10 mouse cellular contexts compared by ENCODE assay signal in genomic region chr7:110779605-110780111, GRCm38 (mm10). TPM values are rescaled to one million over a fixed set of nuclear protein-coding genes. Genes with fewer than 3 reads are reported as not detected.
DNase-seq lines count a peak whose midpoint lies in the region; ATAC-seq and TF ChIP-seq lines count a peak whose summit lies in the region.
"Had no signal": no experiment of that assay in that cellular context is flagged by ENCODE, and none has a peak within 500 bp of the region (broad histone marks: within the 10 kb centered on the region; RNA-seq: fewer than 3 reads in every experiment).

No protein-coding gene starts in this region.

- H3K4me3 ChIP-seq in liver, embryonic 11.5 days (ENCODE audit: low read depth, low read length), result no peak overlapping the region
- H3K4me3 ChIP-seq in hindbrain, postnatal 0 days (ENCODE audit: low read length), result no peak overlapping the region
- no peak overlapping the region for H3K4me3 ChIP-seq in midbrain, embryonic 16.5 days (ENCODE audit: low read depth, low read length)

- H3K9me3 ChIP-seq in liver, embryonic 11.5 days (ENCODE audit: control insufficient read depth, low read length), result no peaks in the 10 kb centered on the region
- H3K9me3 ChIP-seq in hindbrain, postnatal 0 days (ENCODE audit: low read length), result no peaks in the 10 kb centered on the region
- no peaks in the 10 kb centered on the region for H3K9me3 ChIP-seq in midbrain, embryonic 16.5 days (replicated peaks; ENCODE audit: control insufficient read depth, low read length, poor library complexity, severe bottlenecking)

- H3K9ac ChIP-seq in liver, embryonic 11.5 days (ENCODE audit: low read depth, low read length), result no peak overlapping the region
- no peak overlapping the region for H3K9ac ChIP-seq in hindbrain, postnatal 0 days (replicated peaks; ENCODE audit: low read length)
- H3K9ac ChIP-seq in midbrain, embryonic 16.5 days (ENCODE audit: low read depth, low read length), result no peak overlapping the region

- TF ChIP-seq CTCF in hindbrain, postnatal 0 days (IDR thresholded peaks at IDR 0.05; ENCODE audit: low read depth), result no peak

- H3K4me2 ChIP-seq in liver, embryonic 11.5 days, result peak overlapping the region; percentile 48; the same call in 1 of the 2 replicates
- H3K4me2 ChIP-seq in hindbrain, postnatal 0 days (ENCODE audit: low read depth, low read length), result no peak overlapping the region
- no peak overlapping the region for H3K4me2 ChIP-seq in midbrain, embryonic 16.5 days (ENCODE audit: low read length)

- peaks cover 9% of the 10 kb centered on the region; the same call in 1 of the 2 replicates for H3K36me3 ChIP-seq in liver, embryonic 11.5 days (ENCODE audit: control insufficient read depth, insufficient read depth, low read length)
- H3K36me3 ChIP-seq in hindbrain, postnatal 0 days (ENCODE audit: insufficient read depth, low read length), result no peaks in the 10 kb centered on the region
- H3K36me3 ChIP-seq in midbrain, embryonic 16.5 days (ENCODE audit: control insufficient read depth, insufficient read depth, low read length), result 0 out of 2 replicates have a peak, but pooled peaks cover 3% of the 10 kb centered on the region

- WGBS in liver, embryonic 11.5 days, result 89% methylated on average over 8 of the region's 8 CpGs
- WGBS in hindbrain, postnatal 0 days, result 42% methylated on average over 8 of the region's 8 CpGs
- 70% methylated on average over 8 of the region's 8 CpGs for WGBS in midbrain, embryonic 16.5 days

- no peak for ATAC-seq in liver, embryonic 11.5 days (replicated peaks; ENCODE audit: low FRiP score)
- ATAC-seq in hindbrain, postnatal 0 days, result peak; percentile 93
- ATAC-seq in midbrain, embryonic 16.5 days, result peak; percentile 81

- H3K27me3 ChIP-seq in liver, embryonic 11.5 days (replicated peaks; ENCODE audit: control insufficient read depth, insufficient read depth, low read length), result no peaks in the 10 kb centered on the region
- no peaks in the 10 kb centered on the region for H3K27me3 ChIP-seq in hindbrain, postnatal 0 days (ENCODE audit: insufficient read depth, low read length)
- H3K27me3 ChIP-seq in midbrain, embryonic 16.5 days (ENCODE audit: control insufficient read depth, insufficient read depth, low read depth, low read length), result no peaks in the 10 kb centered on the region

- peaks cover 65% of the 10 kb centered on the region for H3K4me1 ChIP-seq in liver, embryonic 11.5 days (replicated peaks; ENCODE audit: control insufficient read depth, insufficient read depth, low read length)
- H3K4me1 ChIP-seq in hindbrain, postnatal 0 days (ENCODE audit: insufficient read depth, low read length), result peaks cover 7% of the 10 kb centered on the region; the same call in 1 of the 2 replicates
- H3K4me1 ChIP-seq in midbrain, embryonic 16.5 days (ENCODE audit: control insufficient read depth, insufficient read depth, low read length), result 0 out of 2 replicates have a peak, but pooled peaks cover 2% of the 10 kb centered on the region

- H3K27ac ChIP-seq in liver, embryonic 11.5 days (ENCODE audit: low read depth, low read length), result peak overlapping the region; percentile 85; the same call in 1 of the 2 replicates
- H3K27ac ChIP-seq in hindbrain, postnatal 0 days, result peak overlapping the region; percentile 78
- H3K27ac ChIP-seq in midbrain, embryonic 16.5 days (ENCODE audit: low read length), result no peak overlapping the region; the same call in 1 of the 2 replicates

- DNase-seq in cerebellum, adult 9-11 months, result peak; percentile 48
- no peak for DNase-seq in cerebellum, adult 9-10 months
- DNase-seq in liver, embryonic 11.5 days (ENCODE audit: low spot score), result no peak
- DNase-seq in liver, result no peak
- peak; percentile 78 for DNase-seq in hindbrain, postnatal 0 days (ENCODE audit: low spot score)
- no peak for DNase-seq in spleen, postnatal 10 days (ENCODE audit: low spot score in 2 of 2)
- DNase-seq in urinary bladder, adult 2 months (ENCODE audit: low spot score), result no peak
- DNase-seq: kidney, adult 8-10 months; lung, postnatal 10 days had no signal

RNA-seq across cellular contexts. Expression of gene Ampd3, which starts 11.7 kb away (rescaled TPM):
- 39.5 and 41.1 TPM in 2 replicates for polyA plus RNA-seq in liver, embryonic 11.5 days (2014; fragmentation: Nextera tagmentation; extraction: Ambion mirVana)
- total RNA-seq in hindbrain, postnatal 0 days (2014; rRNA removed), result 15.1 and 24.8 TPM in 2 replicates
- 12.4 and 14.3 TPM in 2 replicates for polyA plus RNA-seq in hindbrain, postnatal 0 days (2015; fragmentation: Nextera tagmentation; extraction: Ambion mirVana)
- 10.3 and 13.9 TPM in 2 replicates for polyA plus RNA-seq in midbrain, embryonic 16.5 days (2015; fragmentation: Nextera tagmentation; extraction: Ambion mirVana)
- 19.2 and 19.9 TPM in 2 replicates for polyA plus RNA-seq in urinary bladder, adult 2 months (2012; rRNA removed)

Comparison
In these comparisons a context has a peak if more than half of its experiments do, and no peak if none do; other contexts are left out.
1. DNase-seq: peak in cerebellum, adult 9-11 months (single experiment) and hindbrain, postnatal 0 days (single experiment); none in cerebellum, adult 9-10 months (single experiment), liver, embryonic 11.5 days (single experiment), liver (single experiment), spleen, postnatal 10 days (0 of 2) and urinary bladder, adult 2 months (single experiment).